Mouse (Mus musculus) urinary bladder, postnatal 0 days (tissue): ENCODE data around the gene Bmf. TPM values are rescaled to one million over a fixed set of nuclear protein-coding genes. Genes with fewer than 3 reads are reported as not detected.

Source experiments
- polyA plus RNA-seq: library from polyadenylated mRNA; unstranded; fragments of >200 nt; fragmentation: Nextera tagmentation; extraction: Ambion mirVana; gene quantifications from 2 replicates; pipeline ENCODE4 v1.2.1, GENCODE M21; 2015

Bmf gene
- polyA plus RNA-seq, result 2.0 and 2.6 TPM in 2 replicates

DNA sequence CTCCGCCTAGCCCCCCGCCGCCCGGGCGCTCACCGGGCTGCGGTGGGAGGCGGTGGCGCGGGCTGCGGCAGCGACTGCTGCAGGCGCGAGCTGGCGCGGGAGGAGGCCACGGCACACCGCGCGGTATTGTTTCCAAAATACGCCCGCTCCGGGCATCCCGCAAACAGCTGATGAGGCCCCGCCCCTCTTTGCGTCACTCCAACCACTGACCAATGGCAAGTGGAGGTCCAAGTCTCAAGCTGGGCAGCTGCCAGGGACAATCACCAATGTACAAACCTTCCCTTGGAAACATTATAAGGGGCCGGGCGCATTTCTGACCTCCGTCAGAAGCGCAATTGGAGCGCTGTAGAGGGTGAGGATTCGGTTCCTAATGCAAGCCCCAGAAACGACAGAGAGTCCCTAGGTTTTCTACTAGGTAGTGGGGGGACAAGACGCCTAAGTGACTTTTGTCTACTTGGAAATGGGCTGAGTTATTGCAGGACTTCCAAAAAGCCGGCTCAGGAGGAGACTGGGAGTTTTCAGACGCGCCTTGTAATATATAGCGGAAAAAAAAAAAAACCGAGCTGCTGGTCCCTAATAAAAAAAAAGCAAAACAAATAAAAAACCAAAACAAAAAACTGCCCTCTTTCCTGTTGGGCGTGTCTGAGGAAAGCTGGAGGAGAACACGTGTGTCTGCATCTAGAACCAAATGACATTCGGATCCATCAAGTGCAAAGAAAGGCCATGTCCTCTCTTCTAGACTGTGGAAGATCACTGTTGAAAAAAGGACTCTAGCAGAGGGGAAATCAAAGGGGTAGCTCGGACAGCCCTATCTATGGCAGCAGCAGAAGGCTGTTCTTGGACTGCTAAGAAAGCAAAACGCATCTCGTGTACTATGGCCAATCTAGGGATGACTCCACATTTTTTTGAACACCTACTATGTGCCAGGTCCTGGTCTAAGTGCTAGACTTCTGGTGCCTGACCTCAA is at the start of gene Bmf:
Gene Bmf (minus strand): TSS at position 181 of the 967 bp plus-strand sequence.

GRCm38 (mm10) chr2:118597673-118598568 is 48.4 kb upstream of the Bmf start, which contains the start of gene Bub1b:
Bub1b (plus strand) TSS chr2:118598211.

DNA sequence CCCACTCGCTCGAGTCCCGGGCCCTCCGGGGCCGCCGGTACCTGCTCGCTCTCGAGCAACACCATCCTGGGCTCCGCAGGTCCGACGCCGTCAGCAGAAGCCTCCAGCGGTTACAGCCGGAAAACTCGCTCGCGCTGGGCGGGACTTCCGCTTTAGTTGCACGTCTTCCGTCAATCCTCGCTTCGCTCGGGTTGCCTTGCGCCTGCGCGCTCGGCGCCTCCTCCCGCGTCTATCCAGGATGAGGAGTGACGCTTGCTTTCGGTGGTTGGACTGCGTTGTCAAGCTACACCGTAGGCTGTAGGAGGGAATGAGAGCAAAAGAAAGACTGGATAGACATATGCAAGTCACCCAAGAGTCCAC is 70.0 kb downstream of the Bmf start, which contains the start of gene Srp14:
Gene Srp14 (minus strand): TSS at position 162 of the 360 bp plus-strand sequence.

Other genes with a start within 250 kb of the Bmf start
- 0.56 and 0.72 TPM in 2 replicates for gene Gpr176, start 176.3 kb downstream of the Bmf start, polyA plus RNA-seq
- 4.1 and 4.3 TPM in 2 replicates for gene Eif2ak4, start 161.1 kb downstream of the Bmf start, polyA plus RNA-seq
- 207 and 213 TPM in 2 replicates for gene Srp14, start 70.0 kb downstream of the Bmf start, polyA plus RNA-seq
- gene Bub1b, start 48.5 kb upstream of the Bmf start, polyA plus RNA-seq, result 11.0 and 13.7 TPM in 2 replicates
- gene Pak6, start 113.6 kb upstream of the Bmf start, polyA plus RNA-seq, result 1.6 and 2.4 TPM in 2 replicates
- 0.02 TPM in 1 of 2 replicates, not detected in the other for gene Ankrd63, start 154.3 kb upstream of the Bmf start, polyA plus RNA-seq
- gene Plcb2, start 178.8 kb upstream of the Bmf start, polyA plus RNA-seq, result 0.49 and 0.70 TPM in 2 replicates
- gene Inafm2, start 196.1 kb upstream of the Bmf start, polyA plus RNA-seq, result 57.1 and 66.7 TPM in 2 replicates
- 6.7 and 7.9 TPM in 2 replicates for gene Ccdc9b, start 213.0 kb upstream of the Bmf start, polyA plus RNA-seq
- gene Phgr1, start 223.1 kb upstream of the Bmf start, polyA plus RNA-seq, result not detected in 2 replicates
- gene Disp2, start 230.0 kb upstream of the Bmf start, polyA plus RNA-seq, result 0.10 and 0.16 TPM in 2 replicates